Mouse (Mus musculus) megakaryocyte, embryonic 14.5 days (primary cell): ENCODE results near the gene Ccdc159. TPM values are rescaled to one million over a fixed set of nuclear protein-coding genes. Genes with fewer than 3 reads are reported as not detected.

Experiments
- H3K27me3 ChIP-seq: replicated peaks from 2 replicates; pipeline ENCODE3; 2012; ENCODE audit warnings: inconsistent platforms
- H3K36me3 ChIP-seq: replicated peaks from 2 replicates; pipeline ENCODE3; 2012; ENCODE audit warnings: low read length, inconsistent platforms, mixed read lengths
- H3K4me1 ChIP-seq: 2 replicates; pipeline ENCODE4 v1.6.1; 2012; ENCODE audit warnings: inconsistent platforms
- H3K4me3 ChIP-seq: replicated peaks from 2 replicates; pipeline ENCODE3; 2012; ENCODE audit warnings: moderate library complexity, mild to moderate bottlenecking, inconsistent platforms
- H3K9me3 ChIP-seq: 2 replicates; pipeline ENCODE4 v1.6.1; 2012; ENCODE audit warnings: inconsistent platforms
- FLI1 ChIP-seq: IDR thresholded peaks from 2 replicates; pipeline ENCODE4 v1.6.1; 2012; ENCODE audit warnings: low read length, inconsistent platforms, mixed read lengths
- GATA1 ChIP-seq: IDR thresholded peaks from 3 replicates; pipeline ENCODE4 v1.6.1; 2012; ENCODE audit warnings: mixed read lengths, low read length, inconsistent platforms, borderline replicate concordance
- polyA plus RNA-seq: library from polyadenylated mRNA; stranded (reverse); fragments of >175 nt; gene quantifications from 2 replicates; pipeline ENCODE4 v1.2.3, GENCODE M21; 2012; ENCODE audit warnings: low replicate concordance; ENCODE audit not compliant: insufficient read depth

Ccdc159 gene
- polyA plus RNA-seq, 1 experiment = 0.67 TPM

GRCm38 (mm10) chr9:21932445-21933137, 5.3 kb downstream of the Ccdc159 start:
- peaks cover 19% of the 10 kb centered on the region for H3K4me1 ChIP-seq
- H3K9me3 ChIP-seq = peaks cover 4% of the 10 kb centered on the region; the same call in 1 of the 2 replicates
- H3K36me3 ChIP-seq = no peaks in the 10 kb centered on the region
- no peak overlapping the region for H3K4me3 ChIP-seq
- peaks cover 42% of the 10 kb centered on the region for H3K27me3 ChIP-seq
- no peak for TF ChIP-seq FLI1
- no peak for TF ChIP-seq GATA1

- peaks cover 26% of the 10 kb centered on the region for H3K4me1 ChIP-seq
- H3K9me3 ChIP-seq = peaks cover 4% of the 10 kb centered on the region; the same call in 1 of the 2 replicates
- H3K4me3 ChIP-seq = no peak overlapping the region
- peaks cover 55% of the 10 kb centered on the region for H3K27me3 ChIP-seq
- H3K36me3 ChIP-seq = no peaks in the 10 kb centered on the region
- TF ChIP-seq FLI1 (no peak), GATA1 (no peak)
Observed at GRCm38 (mm10) chr9:21934021-21934420, 6.8 kb downstream of the Ccdc159 start.

- Histone ChIP-seq H3K27me3 (peaks cover 64% of the 10 kb centered on the region), H3K4me3 (no peak overlapping the region), H3K9me3 (no peaks in the 10 kb centered on the region), H3K4me1 (peaks cover 26% of the 10 kb centered on the region), H3K36me3 (no peaks in the 10 kb centered on the region)
- no peak for TF ChIP-seq GATA1
- TF ChIP-seq FLI1 = no peak
Observed at GRCm38 (mm10) chr9:21935466-21936131, 8.3 kb downstream of the Ccdc159 start.

- H3K4me3 ChIP-seq = peak within 1 kb of the TSS; percentile 91
- H3K4me1 ChIP-seq = peaks cover 22% of the 10 kb centered on the region
- no peaks in the 10 kb centered on the region for H3K36me3 ChIP-seq
- TF ChIP-seq FLI1 (no peak), GATA1 (no peak)
- H3K9me3 ChIP-seq = no peaks in the 10 kb centered on the region
- peaks cover 63% of the 10 kb centered on the region for H3K27me3 ChIP-seq
Observed at GRCm38 (mm10) chr9:21936692-21937570, 9.7 kb downstream of the Ccdc159 start, which contains the start of gene Plppr2. TSS of gene Plppr2 (plus strand) at chr9:21937033.

GRCm38 (mm10) chr9:21937711-21938175, 10.5 kb downstream of the Ccdc159 start:
- H3K9me3 ChIP-seq = no peaks in the 10 kb centered on the region
- H3K4me3 ChIP-seq = peak overlapping the region; percentile 56
- peaks cover 60% of the 10 kb centered on the region for H3K27me3 ChIP-seq
- no peaks in the 10 kb centered on the region for H3K36me3 ChIP-seq
- H3K4me1 ChIP-seq = peaks cover 22% of the 10 kb centered on the region
- TF ChIP-seq FLI1 (no peak), GATA1 (no peak)

GRCm38 (mm10) chr9:21938234-21938855, 11.1 kb downstream of the Ccdc159 start:
- peaks cover 56% of the 10 kb centered on the region for H3K27me3 ChIP-seq
- TF ChIP-seq GATA1 (no peak), FLI1 (no peak)
- H3K36me3 ChIP-seq = no peaks in the 10 kb centered on the region
- H3K4me1 ChIP-seq = peaks cover 22% of the 10 kb centered on the region
- H3K4me3 ChIP-seq = no peak overlapping the region
- H3K9me3 ChIP-seq = peaks cover 3% of the 10 kb centered on the region

GRCm38 (mm10) chr9:21943046-21943445, 15.8 kb downstream of the Ccdc159 start:
- Histone ChIP-seq H3K9me3 (peaks cover 13% of the 10 kb centered on the region), H3K27me3 (peaks cover 64% of the 10 kb centered on the region), H3K4me1 (peaks cover 18% of the 10 kb centered on the region)

GRCm38 (mm10) chr9:21943638-21944037, 16.4 kb downstream of the Ccdc159 start:
- no peaks in the 10 kb centered on the region for H3K36me3 ChIP-seq
- peaks cover 13% of the 10 kb centered on the region for H3K9me3 ChIP-seq
- peaks cover 13% of the 10 kb centered on the region for H3K4me1 ChIP-seq

More at GRCm38 (mm10) chr9:21943046-21943445, 15.8 kb downstream of the Ccdc159 start:
- Histone ChIP-seq H3K4me3 (no peak overlapping the region), H3K36me3 (no peaks in the 10 kb centered on the region)
- TF ChIP-seq FLI1 (no peak), GATA1 (no peak)

GRCm38 (mm10) chr9:21944267-21944666, 17.0 kb downstream of the Ccdc159 start:
- Histone ChIP-seq H3K9me3 (peaks cover 13% of the 10 kb centered on the region), H3K27me3 (peaks cover 65% of the 10 kb centered on the region), H3K4me3 (no peak overlapping the region), H3K36me3 (no peaks in the 10 kb centered on the region), H3K4me1 (peaks cover 13% of the 10 kb centered on the region)
- TF ChIP-seq FLI1 (no peak), GATA1 (no peak)

More at GRCm38 (mm10) chr9:21943638-21944037, 16.4 kb downstream of the Ccdc159 start:
- no peak for TF ChIP-seq FLI1
- no peak for TF ChIP-seq GATA1
- Histone ChIP-seq H3K4me3 (no peak overlapping the region), H3K27me3 (peaks cover 64% of the 10 kb centered on the region)
